In the genomic region with DNA sequence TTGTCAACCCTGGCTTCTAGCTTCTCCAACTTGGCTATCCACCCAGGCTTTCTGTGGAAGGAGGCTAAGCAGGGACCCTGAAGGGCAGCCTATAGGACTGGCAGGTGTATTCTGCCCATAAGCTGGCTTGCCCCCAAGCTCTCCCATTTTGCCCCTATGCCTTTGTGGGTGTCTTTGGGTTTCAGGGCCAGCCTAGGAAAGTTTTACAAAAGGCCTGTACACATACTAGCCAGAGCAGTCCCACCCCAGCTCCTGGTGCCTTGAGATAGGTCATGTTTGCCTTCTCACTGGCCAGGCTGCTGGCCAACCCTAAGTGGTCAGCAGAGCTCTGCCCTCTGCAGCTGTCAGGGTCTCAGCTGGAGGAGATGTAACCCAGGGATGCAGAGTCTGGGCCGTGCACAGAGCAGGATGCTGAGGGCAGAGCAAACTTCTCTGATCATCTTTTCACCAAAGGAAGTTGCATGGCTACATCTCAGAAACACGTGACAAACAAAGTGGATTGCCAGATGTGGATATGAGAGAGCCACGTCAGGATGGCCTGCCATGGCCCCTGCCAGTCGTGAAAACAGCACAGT, we compare ENCODE assay signal across 8 mouse cellular contexts. TPM values are rescaled to one million over a fixed set of nuclear protein-coding genes. Genes with fewer than 3 reads are reported as not detected.
DNase-seq lines count a peak whose midpoint lies in the region; ATAC-seq and TF ChIP-seq lines count a peak whose summit lies in the region.

No protein-coding gene starts in this region.

- no peak for TF ChIP-seq CTCF in G1E (IDR thresholded peaks at IDR 0.05; ENCODE audit: low read depth, low read length)
- TF ChIP-seq CTCF in liver, adult 2 months (IDR thresholded peaks at IDR 0.05; ENCODE audit: low read depth, low read length) = no peak

- no peak for TF ChIP-seq POLR2A in liver, adult 2 months (IDR thresholded peaks at IDR 0.05; ENCODE audit: extremely low read depth, insufficient read depth, low read length)

- ATAC-seq in heart, embryonic 11.5 days (replicated peaks; ENCODE audit: insufficient number of reproducible peaks, low FRiP score, low TSS enrichment) = no peak
- no peak for ATAC-seq in G1E (ENCODE audit: extremely low read depth, insufficient number of reproducible peaks, low FRiP score, poor library complexity, severe bottlenecking)
- ATAC-seq in forebrain, embryonic 14.5 days = no peak

- peak overlapping the region; percentile 88 for H3K9ac ChIP-seq in heart, embryonic 11.5 days (ENCODE audit: low read depth, low read length)
- H3K9ac ChIP-seq in forebrain, embryonic 14.5 days (ENCODE audit: low read length) = peak overlapping the region; percentile 93
- no peak overlapping the region for H3K9ac ChIP-seq in liver, adult 2 months (ENCODE audit: low read depth, low read length)

- peaks cover 7% of the 10 kb centered on the region; the same call in 1 of the 2 replicates for H3K36me3 ChIP-seq in heart, embryonic 11.5 days (ENCODE audit: control insufficient read depth, insufficient read depth, low read length)
- peaks cover 39% of the 10 kb centered on the region for H3K36me3 ChIP-seq in G1E (replicated peaks)
- H3K36me3 ChIP-seq in forebrain, embryonic 14.5 days (ENCODE audit: control insufficient read depth, insufficient read depth, low read length) = peaks cover 24% of the 10 kb centered on the region
- H3K36me3 ChIP-seq in liver, adult 2 months (ENCODE audit: control insufficient read depth, insufficient read depth, low read length) = peaks cover 3% of the 10 kb centered on the region

- H3K4me3 ChIP-seq in heart, embryonic 11.5 days (ENCODE audit: low read depth, low read length) = peak overlapping the region; percentile 63
- H3K4me3 ChIP-seq in G1E (ENCODE audit: low read depth, low read length) = peak overlapping the region; percentile 85; the same call in 1 of the 2 replicates
- peak overlapping the region; percentile 86 for H3K4me3 ChIP-seq in forebrain, embryonic 14.5 days (ENCODE audit: low read depth, low read length)
- no peak overlapping the region for H3K4me3 ChIP-seq in liver, adult 2 months (ENCODE audit: insufficient read depth, low read depth, low read length)

- H3K9me3 ChIP-seq in heart, embryonic 11.5 days (replicated peaks; ENCODE audit: control insufficient read depth, low read length) = no peaks in the 10 kb centered on the region
- no peaks in the 10 kb centered on the region for H3K9me3 ChIP-seq in G1E (replicated peaks)
- H3K9me3 ChIP-seq in forebrain, embryonic 14.5 days (replicated peaks; ENCODE audit: control insufficient read depth, low read length) = no peaks in the 10 kb centered on the region

- peak overlapping the region; percentile 96 for H3K27ac ChIP-seq in heart, embryonic 11.5 days (ENCODE audit: low read depth, low read length)
- peak overlapping the region; percentile 99 for H3K27ac ChIP-seq in forebrain, embryonic 14.5 days (ENCODE audit: low read depth, low read length)
- peak overlapping the region; percentile 73 for H3K27ac ChIP-seq in liver, adult 2 months (replicated peaks; ENCODE audit: insufficient read depth, low read depth, low read length)

- no peaks in the 10 kb centered on the region for H3K27me3 ChIP-seq in heart, embryonic 11.5 days (ENCODE audit: control insufficient read depth, insufficient read depth, low read length)
- H3K27me3 ChIP-seq in G1E (ENCODE audit: insufficient read depth, low read length) = peaks cover 26% of the 10 kb centered on the region
- H3K27me3 ChIP-seq in forebrain, embryonic 14.5 days (replicated peaks; ENCODE audit: control insufficient read depth, insufficient read depth, low read length) = no peaks in the 10 kb centered on the region
- no peaks in the 10 kb centered on the region for H3K27me3 ChIP-seq in liver, adult 2 months (ENCODE audit: control insufficient read depth, insufficient read depth, low read length)

- peak overlapping the region; percentile 96 for H3K4me2 ChIP-seq in heart, embryonic 11.5 days
- peak overlapping the region; percentile 95 for H3K4me2 ChIP-seq in forebrain, embryonic 14.5 days (ENCODE audit: low read length)

- peaks cover 19% of the 10 kb centered on the region for H3K79me2 ChIP-seq in liver, adult 2 months (ENCODE audit: control insufficient read depth, insufficient read depth, low read length)

- H3K4me1 ChIP-seq in heart, embryonic 11.5 days (ENCODE audit: control insufficient read depth, insufficient read depth, low read length) = peaks cover 39% of the 10 kb centered on the region
- H3K4me1 ChIP-seq in G1E (ENCODE audit: insufficient read depth, low read depth, low read length) = peaks cover 52% of the 10 kb centered on the region
- H3K4me1 ChIP-seq in forebrain, embryonic 14.5 days (ENCODE audit: control insufficient read depth, insufficient read depth, low read length) = peaks cover 27% of the 10 kb centered on the region
- peaks cover 37% of the 10 kb centered on the region for H3K4me1 ChIP-seq in liver, adult 2 months (ENCODE audit: control insufficient read depth, insufficient read depth, low read length)

- 44% methylated on average over 4 of the region's 4 CpGs for WGBS in heart, embryonic 11.5 days (ENCODE audit: insufficient replicate concordance)
- WGBS in forebrain, embryonic 14.5 days = 51% methylated on average over 4 of the region's 4 CpGs
- WGBS in liver, adult 2 months = 59% methylated on average over 4 of the region's 4 CpGs

- DNase-seq in heart, postnatal 4 days = no peak
- no peak for DNase-seq in G1E (ENCODE audit: low spot score)
- no peak for DNase-seq in forebrain, embryonic 14.5 days (ENCODE audit: low spot score)
- DNase-seq in liver, adult 2 months (ENCODE audit: extremely low read depth, low read depth, low spot score) = no peak
- peak; percentile 20 for DNase-seq in testis, postnatal 14 days (ENCODE audit: low spot score)
- no peak for DNase-seq in urinary bladder, postnatal 10 days (ENCODE audit: low spot score)
- DNase-seq in kidney, adult 8-10 months = no peak

RNA-seq across cellular contexts. Expression of gene Fasn, which starts 1.0 kb away (rescaled TPM):
- polyA plus RNA-seq in heart, embryonic 11.5 days (2014; fragmentation: Nextera tagmentation; extraction: Ambion mirVana) = 33.9 and 42.6 TPM in 2 replicates
- 10 to 100 TPM; 59.3 to 63.9 TPM for total RNA-seq in heart, postnatal 4 days (2021)
- total RNA-seq in G1E (2014; fragmentation: Nextera tagmentation) (88.2 and 116 TPM in 2 replicates), G1E (2017) (66.6 and 69.3 TPM in 2 replicates)
- 425 and 529 TPM in 2 replicates for polyA plus RNA-seq in G1E (2012)
- 84.2 and 102 TPM in 2 replicates for polyA plus RNA-seq in forebrain, embryonic 14.5 days (2014; fragmentation: Nextera tagmentation; extraction: Ambion mirVana)
- 198 and 203 TPM in 2 replicates for total RNA-seq in liver, adult 2 months (2014; rRNA removed)
- 639 and 935 TPM in 2 replicates for polyA plus RNA-seq in liver, adult 2 months (2012; rRNA removed)

RNA-seq across cellular contexts. Expression of gene Dus1l, which starts 29.2 kb away (rescaled TPM):
- 50.0 and 59.9 TPM in 2 replicates for polyA plus RNA-seq in heart, embryonic 11.5 days (2014; fragmentation: Nextera tagmentation; extraction: Ambion mirVana)
- 10 to 100 TPM; 34.0 to 37.5 TPM for total RNA-seq in heart, postnatal 4 days (2021)
- 63.3 and 67.4 TPM in 2 replicates for total RNA-seq in G1E (2014; fragmentation: Nextera tagmentation)
- 49.2 and 54.7 TPM in 2 replicates for total RNA-seq in G1E (2017)
- polyA plus RNA-seq in G1E (2012) = 142 and 166 TPM in 2 replicates
- polyA plus RNA-seq in forebrain, embryonic 14.5 days (2014; fragmentation: Nextera tagmentation; extraction: Ambion mirVana) = 53.5 and 58.6 TPM in 2 replicates
- 52.1 and 52.4 TPM in 2 replicates for total RNA-seq in liver, adult 2 months (2014; rRNA removed)
- 69.7 and 70.6 TPM in 2 replicates for polyA plus RNA-seq in liver, adult 2 months (2012; rRNA removed)

RNA-seq across cellular contexts. Expression of gene Gps1, which starts 41.3 kb away (rescaled TPM):
- 166 and 179 TPM in 2 replicates for polyA plus RNA-seq in heart, embryonic 11.5 days (2014; fragmentation: Nextera tagmentation; extraction: Ambion mirVana)
- total RNA-seq in heart, postnatal 4 days (2021) = 10 to 100 TPM; 73.0 to 78.0 TPM
- total RNA-seq in G1E (2014; fragmentation: Nextera tagmentation) (109 and 111 TPM in 2 replicates), G1E (2017) (110 and 144 TPM in 2 replicates)
- polyA plus RNA-seq in G1E (2012) = 65.9 and 66.5 TPM in 2 replicates
- 348 and 350 TPM in 2 replicates for polyA plus RNA-seq in forebrain, embryonic 14.5 days (2014; fragmentation: Nextera tagmentation; extraction: Ambion mirVana)
- total RNA-seq in liver, adult 2 months (2014; rRNA removed) = 81.9 and 89.7 TPM in 2 replicates
- 97.9 and 99.5 TPM in 2 replicates for polyA plus RNA-seq in liver, adult 2 months (2012; rRNA removed)

RNA-seq across cellular contexts. Expression of gene Rfng, which starts 41.4 kb away (rescaled TPM):
- polyA plus RNA-seq in heart, embryonic 11.5 days (2014; fragmentation: Nextera tagmentation; extraction: Ambion mirVana) = 15.0 and 16.5 TPM in 2 replicates
- total RNA-seq in heart, postnatal 4 days (2021) = 10 to 100 TPM; 13.2 to 13.3 TPM
- total RNA-seq in G1E (2014; fragmentation: Nextera tagmentation) (18.4 and 24.2 TPM in 2 replicates), G1E (2017) (3.5 and 4.1 TPM in 2 replicates)
- 55.0 and 67.6 TPM in 2 replicates for polyA plus RNA-seq in G1E (2012)
- polyA plus RNA-seq in forebrain, embryonic 14.5 days (2014; fragmentation: Nextera tagmentation; extraction: Ambion mirVana) = 39.4 and 64.8 TPM in 2 replicates
- total RNA-seq in liver, adult 2 months (2014; rRNA removed) = 3.1 and 5.7 TPM in 2 replicates
- polyA plus RNA-seq in liver, adult 2 months (2012; rRNA removed) = 25.1 and 28.3 TPM in 2 replicates
